Mouse (Mus musculus) C2C12 (cell line): ENCODE measurements around the gene Gtf2ird1. TPM values are rescaled to one million over a fixed set of nuclear protein-coding genes. Genes with fewer than 3 reads are reported as not detected.

Source experiments
- H3K27me3 ChIP-seq: one replicate; pipeline ENCODE4 v1.6.1; 2011; ENCODE audit not compliant: control insufficient read depth, insufficient read depth, insufficient read length
- H3K36me3 ChIP-seq: one replicate; pipeline ENCODE4 v1.6.1; 2011; ENCODE audit not compliant: control insufficient read depth, insufficient read depth
- H3K4me3 ChIP-seq: one replicate; pipeline ENCODE4 v1.5.1; 2011; ENCODE audit warnings: mild to moderate bottlenecking, control low read depth; ENCODE audit not compliant: poor library complexity, insufficient read depth, severe bottlenecking
- H3K79me2 ChIP-seq: one replicate; pipeline ENCODE4 v1.6.1; 2011; ENCODE audit not compliant: control insufficient read depth, insufficient read depth
- H3K79me3 ChIP-seq: one replicate; pipeline ENCODE4 v1.6.1; 2011; ENCODE audit warnings: low read depth, control low read depth
- H3ac ChIP-seq: one replicate; pipeline ENCODE3; 2011; ENCODE audit warnings: low read depth; ENCODE audit not compliant: control insufficient read depth, insufficient read length
- CEBPB ChIP-seq: IDR thresholded peaks from one replicate; pipeline ENCODE4 v1.6.1; 2011; ENCODE audit warnings: low read depth, mild to moderate bottlenecking, control low read depth, moderate library complexity
- CTCF ChIP-seq: IDR thresholded peaks from one replicate; pipeline ENCODE4 v1.5.1; 2011; ENCODE audit not compliant: control insufficient read depth, insufficient read depth, insufficient read length
- FOSL1 ChIP-seq: IDR thresholded peaks from one replicate; pipeline ENCODE4 v1.8.0; 2011; ENCODE audit warnings: mild to moderate bottlenecking, low read length; ENCODE audit not compliant: poor library complexity, insufficient read depth, severe bottlenecking
- MAX ChIP-seq: IDR thresholded peaks from one replicate; pipeline ENCODE4 v1.6.1; 2011; ENCODE audit warnings: mild to moderate bottlenecking, control low read depth
- MYOD1 ChIP-seq: IDR thresholded peaks from one replicate; pipeline ENCODE4 v1.6.1; 2011; ENCODE audit warnings: low read depth; ENCODE audit not compliant: control insufficient read depth, insufficient read length
- MYOG ChIP-seq: IDR thresholded peaks from one replicate; pipeline ENCODE4 v1.6.1; 2011; ENCODE audit not compliant: control insufficient read depth, insufficient read length; ENCODE audit errors: extremely low read depth
- USF1 ChIP-seq: IDR thresholded peaks from one replicate; pipeline ENCODE4 v1.6.1; 2011; ENCODE audit warnings: low read depth, mild to moderate bottlenecking, control low read depth, moderate library complexity
- polyA plus RNA-seq: library from polyadenylated mRNA; unstranded; fragments of >200 nt; fragmentation: generic; extraction: Trizol; gene quantifications from one replicate; pipeline ENCODE4 v1.2.1, GENCODE M21; 2012; ENCODE audit warnings: missing spikeins

The Gtf2ird1 gene
- polyA plus RNA-seq, 1 experiment = 48.6 TPM

DNA sequence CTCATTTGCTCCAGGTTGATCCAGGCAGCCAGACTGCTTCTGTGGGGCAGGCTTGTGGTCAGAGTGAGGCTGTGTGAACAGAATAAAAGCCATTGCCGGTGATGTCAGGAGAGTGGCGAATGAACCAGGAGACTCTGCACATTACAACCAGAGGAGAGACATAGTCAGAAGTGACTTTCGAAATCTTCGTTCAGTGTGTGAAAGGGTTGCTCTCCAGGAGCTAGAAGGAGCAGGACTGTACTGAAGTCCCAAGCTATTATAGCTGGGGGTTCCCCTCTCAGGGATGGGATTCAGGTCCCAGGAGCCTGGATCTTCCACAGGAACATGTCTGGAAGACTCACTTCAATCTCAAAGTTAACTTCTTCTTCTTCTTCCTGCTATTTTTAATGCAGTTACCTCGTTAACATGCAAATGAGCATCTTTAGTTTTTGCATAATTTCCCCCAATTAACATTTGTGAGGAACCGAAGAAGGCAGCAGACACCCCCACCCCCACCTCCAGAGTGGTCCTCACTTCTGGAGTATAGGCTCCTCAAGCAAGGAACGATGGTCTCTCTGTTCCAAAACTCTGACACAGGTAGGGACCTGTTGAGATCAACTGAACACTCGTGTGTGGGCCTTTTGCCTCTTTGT, 14.1 kb upstream of the Gtf2ird1 start:
- no peaks in the 10 kb centered on the region for H3K79me3 ChIP-seq
- H3K27me3 ChIP-seq = no peaks in the 10 kb centered on the region
- H3K36me3 ChIP-seq = no peaks in the 10 kb centered on the region
- no peak for TF ChIP-seq USF1
- TF ChIP-seq MYOG = no peak
- no peak for TF ChIP-seq CEBPB
- TF ChIP-seq CTCF = no peak
- no peak for TF ChIP-seq MYOD1
- no peak for TF ChIP-seq FOSL1
- no peak for TF ChIP-seq MAX
- no peak overlapping the region for H3ac ChIP-seq
- no peak overlapping the region for H3K4me3 ChIP-seq
- H3K79me2 ChIP-seq = no peaks in the 10 kb centered on the region

DNA sequence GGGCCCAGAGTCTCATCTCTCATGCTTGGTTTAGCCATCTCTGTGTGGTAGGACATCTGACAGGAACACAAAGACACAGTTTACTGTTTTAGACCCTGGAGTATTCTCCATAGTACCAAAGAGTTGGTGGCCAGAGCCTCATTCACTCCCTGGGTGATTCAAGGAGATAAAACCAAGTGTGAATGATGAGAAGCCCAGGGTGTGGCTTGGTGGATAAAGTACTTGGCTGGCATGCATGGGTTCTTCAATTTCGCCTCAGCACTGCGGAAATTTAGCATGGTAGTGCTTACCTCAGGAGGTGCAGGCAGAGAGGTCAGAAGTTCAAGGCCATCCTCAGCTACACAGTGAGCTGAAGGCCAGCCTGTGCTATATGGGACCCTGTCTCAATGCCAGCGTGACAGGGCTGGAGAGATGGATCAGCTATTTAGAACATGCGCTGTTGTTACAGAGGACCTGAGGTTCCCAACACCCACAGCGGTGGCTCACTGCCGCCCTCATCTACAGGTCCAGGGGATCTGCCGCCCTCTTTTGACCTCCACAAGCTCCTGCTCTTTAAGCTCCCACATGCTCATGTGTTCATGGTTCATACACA, 13.1 kb upstream of the Gtf2ird1 start:
- no peaks in the 10 kb centered on the region for H3K79me2 ChIP-seq
- H3K36me3 ChIP-seq = no peaks in the 10 kb centered on the region
- H3K79me3 ChIP-seq = no peaks in the 10 kb centered on the region
- H3K27me3 ChIP-seq = no peaks in the 10 kb centered on the region
- no peak overlapping the region for H3K4me3 ChIP-seq
- no peak for TF ChIP-seq USF1
- TF ChIP-seq FOSL1 = no peak
- no peak for TF ChIP-seq CEBPB
- TF ChIP-seq CTCF = no peak
- no peak for TF ChIP-seq MAX
- TF ChIP-seq MYOD1 = no peak
- TF ChIP-seq MYOG = no peak
- H3ac ChIP-seq = no peak overlapping the region

DNA sequence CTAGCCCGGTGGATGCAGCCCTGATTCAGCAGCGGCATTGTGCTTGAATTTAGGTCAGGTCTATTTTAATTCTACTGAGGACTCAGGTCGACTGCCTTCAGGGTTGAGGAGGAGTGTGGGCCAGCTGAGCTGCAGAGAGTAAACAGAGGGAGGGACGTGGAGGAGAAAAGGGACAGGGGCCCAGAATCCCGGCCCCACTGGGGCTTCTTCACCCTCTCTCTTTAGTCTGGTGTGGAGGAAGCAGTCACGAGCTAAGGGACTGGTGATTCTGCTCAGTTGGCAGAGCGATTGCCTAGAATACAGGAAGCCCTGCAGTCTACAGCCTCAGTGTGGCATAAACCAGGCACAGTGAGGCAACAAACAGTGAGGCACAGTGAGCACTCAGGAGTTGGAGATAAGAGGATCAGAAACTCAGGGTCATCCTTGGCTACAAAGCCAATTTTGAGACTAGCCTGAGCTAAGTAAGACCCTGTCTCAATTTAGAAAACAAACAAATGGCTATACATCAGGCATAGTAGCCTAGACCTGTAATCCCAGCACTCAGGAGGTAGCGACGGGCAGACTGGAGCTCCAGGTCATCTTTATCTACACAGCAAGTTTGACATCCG, 11.7 kb upstream of the Gtf2ird1 start:
- no peaks in the 10 kb centered on the region for H3K79me2 ChIP-seq
- H3K36me3 ChIP-seq = no peaks in the 10 kb centered on the region
- no peak for TF ChIP-seq CTCF
- no peak for TF ChIP-seq FOSL1
- no peak for TF ChIP-seq MYOG
- TF ChIP-seq CEBPB = no peak
- TF ChIP-seq USF1 = no peak
- no peak for TF ChIP-seq MYOD1
- no peak for TF ChIP-seq MAX
- H3K27me3 ChIP-seq = no peaks in the 10 kb centered on the region
- no peak overlapping the region for H3K4me3 ChIP-seq
- no peak overlapping the region for H3ac ChIP-seq
- no peaks in the 10 kb centered on the region for H3K79me3 ChIP-seq

DNA sequence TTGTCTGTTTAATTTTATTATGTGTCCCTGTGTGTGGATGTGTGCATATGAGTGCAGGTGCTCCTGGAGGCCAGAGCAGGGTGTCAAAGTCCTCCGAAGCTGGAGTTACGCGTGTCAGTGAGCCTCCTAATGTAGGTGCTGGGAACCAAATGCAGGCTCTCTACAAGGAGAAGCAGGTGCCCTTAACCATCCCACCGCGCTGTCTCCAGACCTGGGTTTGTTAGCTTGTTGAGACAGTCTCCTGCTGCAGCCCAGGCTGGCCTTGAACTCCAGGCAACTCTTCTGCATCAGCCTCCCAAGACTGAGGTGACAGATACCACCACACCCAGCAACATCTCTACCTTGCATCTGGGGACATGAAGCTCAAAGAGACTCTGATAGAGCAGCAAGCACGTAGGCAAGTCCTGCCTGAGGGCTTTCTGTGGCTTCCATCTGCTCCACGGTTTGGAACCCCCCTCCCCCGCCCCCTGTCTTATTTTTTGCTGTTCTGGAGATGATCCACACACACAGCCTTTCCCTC, 10.6 kb upstream of the Gtf2ird1 start:
- no peak overlapping the region for H3K4me3 ChIP-seq

DNA sequence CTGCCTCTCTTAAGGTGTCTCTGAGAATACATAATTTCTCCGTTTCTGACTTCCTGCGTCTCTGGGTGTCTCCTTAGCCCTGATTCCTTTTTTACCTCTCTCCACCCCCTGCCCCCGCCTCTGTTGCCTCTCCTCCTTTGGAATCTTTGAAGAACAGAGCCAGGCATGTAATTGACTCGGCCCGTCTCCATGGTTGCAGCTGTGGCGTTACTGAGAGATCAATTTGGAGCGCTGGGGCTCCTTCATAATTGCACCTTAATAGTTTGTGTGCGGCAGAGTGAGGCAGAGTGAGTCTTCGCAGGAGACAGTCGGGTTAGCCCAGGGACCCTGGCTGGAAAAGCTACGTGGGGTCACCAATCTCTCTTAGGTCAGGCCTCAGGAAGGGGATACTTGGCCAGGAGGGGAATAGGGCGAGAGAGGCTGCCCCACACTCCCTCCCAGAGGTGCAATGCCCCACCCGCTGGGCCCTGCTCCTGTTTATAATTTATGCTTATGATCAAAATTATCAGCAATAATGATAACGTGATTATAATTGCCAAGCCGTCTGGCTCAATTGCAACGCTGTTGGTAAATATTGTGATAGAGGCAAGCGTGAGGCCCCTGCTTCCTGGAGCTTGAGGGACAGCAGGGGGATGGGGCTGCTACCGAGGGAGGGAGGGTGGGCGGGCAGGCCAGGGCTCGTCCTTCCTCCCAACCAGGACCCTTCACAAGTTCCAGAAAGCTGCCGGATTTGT, 9.9 kb upstream of the Gtf2ird1 start:
- Histone ChIP-seq H3K79me3 (no peaks in the 10 kb centered on the region), H3K4me3 (no peak overlapping the region), H3K36me3 (no peaks in the 10 kb centered on the region), H3K79me2 (no peaks in the 10 kb centered on the region), H3ac (no peak overlapping the region), H3K27me3 (no peaks in the 10 kb centered on the region)
- TF ChIP-seq MAX = no peak
- TF ChIP-seq CTCF = no peak
- no peak for TF ChIP-seq CEBPB
- no peak for TF ChIP-seq USF1
- no peak for TF ChIP-seq MYOG
- no peak for TF ChIP-seq MYOD1
- TF ChIP-seq FOSL1 = no peak

More for the DNA sequence above, 10.6 kb upstream of the Gtf2ird1 start:
- no peaks in the 10 kb centered on the region for H3K36me3 ChIP-seq
- H3K79me3 ChIP-seq = no peaks in the 10 kb centered on the region
- TF ChIP-seq CTCF = no peak
- TF ChIP-seq MYOD1 = no peak
- H3K27me3 ChIP-seq = no peaks in the 10 kb centered on the region
- no peak overlapping the region for H3ac ChIP-seq
- no peaks in the 10 kb centered on the region for H3K79me2 ChIP-seq
